Mouse (Mus musculus) ES-E14 (cell line): Measurements from ENCODE around the gene Tex22. TPM values are rescaled to one million over a fixed set of nuclear protein-coding genes. Genes with fewer than 3 reads are reported as not detected.

ENCODE experiments used
- DNase-seq: peaks from one replicate; pipeline ENCODE4 v3.0.0-alpha.2; 2013; ENCODE audit warnings: low read depth, low spot score
- H3K27ac ChIP-seq: 2 replicates; pipeline ENCODE4 v1.5.1; 2012; ENCODE audit warnings: low read depth, mild to moderate bottlenecking, low read length, moderate library complexity, mixed read lengths; ENCODE audit not compliant: poor library complexity, insufficient read depth, severe bottlenecking
- H3K36me3 ChIP-seq: 2 replicates; pipeline ENCODE4 v1.6.1; 2012; ENCODE audit warnings: mild to moderate bottlenecking, low read length, moderate library complexity, mixed read lengths; ENCODE audit not compliant: control insufficient read depth, poor library complexity, insufficient read depth, severe bottlenecking
- H3K4me1 ChIP-seq, 2 experiments: fragments of 150-350 bp in 1 of 2; sonication (generic) in 1 of 2; 2 replicates each; pipeline ENCODE4 v1.6.1; 2012; ENCODE audit warnings: low read length in 2 of 2, mild to moderate bottlenecking in 1 of 2, mixed read lengths in 1 of 2; ENCODE audit not compliant: control insufficient read depth in 2 of 2, insufficient read depth in 2 of 2, poor library complexity in 1 of 2
- H3K4me3 ChIP-seq, 2 experiments: fragments of 150-350 bp in 1 of 2; sonication (generic) in 1 of 2; 2 replicates each; pipeline ENCODE4 v1.5.1; 2012; ENCODE audit warnings: low read length in 2 of 2, low read depth in 1 of 2, mild to moderate bottlenecking in 1 of 2, mixed read lengths in 1 of 2; ENCODE audit not compliant: insufficient read depth in 1 of 2, poor library complexity in 1 of 2, severe bottlenecking in 1 of 2
- H3K9ac ChIP-seq: 2 replicates; pipeline ENCODE4 v1.6.1; 2012; ENCODE audit warnings: low read depth, mild to moderate bottlenecking, low read length, mixed read lengths; ENCODE audit not compliant: poor library complexity, insufficient read depth, severe bottlenecking
- H3K9me3 ChIP-seq: fragments of 150-350 bp; sonication (generic); 2 replicates; pipeline ENCODE4 v1.6.1; 2012; ENCODE audit warnings: low read depth, mild to moderate bottlenecking, low read length; ENCODE audit not compliant: control insufficient read depth, insufficient read depth
- CHD2 ChIP-seq: IDR thresholded peaks from 2 replicates; pipeline ENCODE4 v1.6.1; 2014; ENCODE audit warnings: mild to moderate bottlenecking, low read depth, low read length, inconsistent platforms
- HCFC1 ChIP-seq: IDR thresholded peaks from 2 replicates; pipeline ENCODE4 v1.6.1; 2012; ENCODE audit warnings: low read length, inconsistent platforms, borderline replicate concordance; ENCODE audit not compliant: insufficient read depth
- MAFK ChIP-seq: IDR thresholded peaks from 2 replicates; pipeline ENCODE4 v1.6.1; 2014; ENCODE audit warnings: mild to moderate bottlenecking, low read depth, low read length, inconsistent platforms; ENCODE audit not compliant: insufficient read depth
- ZC3H11A ChIP-seq: IDR thresholded peaks from 2 replicates; pipeline ENCODE4 v1.6.1; 2012; ENCODE audit warnings: low read depth, mild to moderate bottlenecking, inconsistent platforms, low read length, borderline replicate concordance
- ZNF384 ChIP-seq: IDR thresholded peaks from 2 replicates; pipeline ENCODE4 v1.6.1; 2012; ENCODE audit warnings: low read depth, low read length, inconsistent platforms
- in situ Hi-C, 2 experiments: fragments of 600-800 bp; cut with MboI; formaldehyde crosslinking; loops; one replicate each; pipeline ENCODE4 v1.15.1; 2025; ENCODE audit warnings: low sequenced_read_pairs in 2 of 2, inconsistent platforms in 1 of 2; ENCODE audit not compliant: unreplicated experiment in 2 of 2
- total RNA-seq: library from RNA; depleted of rRNA; stranded (reverse); fragments of 300-350 nt; gene quantifications from 2 replicates; pipeline ENCODE4 v1.2.3, GENCODE M21; 2012; rRNA removed

The Tex22 gene
- total RNA-seq = 0.22 and 0.79 TPM in 2 replicates

DNA sequence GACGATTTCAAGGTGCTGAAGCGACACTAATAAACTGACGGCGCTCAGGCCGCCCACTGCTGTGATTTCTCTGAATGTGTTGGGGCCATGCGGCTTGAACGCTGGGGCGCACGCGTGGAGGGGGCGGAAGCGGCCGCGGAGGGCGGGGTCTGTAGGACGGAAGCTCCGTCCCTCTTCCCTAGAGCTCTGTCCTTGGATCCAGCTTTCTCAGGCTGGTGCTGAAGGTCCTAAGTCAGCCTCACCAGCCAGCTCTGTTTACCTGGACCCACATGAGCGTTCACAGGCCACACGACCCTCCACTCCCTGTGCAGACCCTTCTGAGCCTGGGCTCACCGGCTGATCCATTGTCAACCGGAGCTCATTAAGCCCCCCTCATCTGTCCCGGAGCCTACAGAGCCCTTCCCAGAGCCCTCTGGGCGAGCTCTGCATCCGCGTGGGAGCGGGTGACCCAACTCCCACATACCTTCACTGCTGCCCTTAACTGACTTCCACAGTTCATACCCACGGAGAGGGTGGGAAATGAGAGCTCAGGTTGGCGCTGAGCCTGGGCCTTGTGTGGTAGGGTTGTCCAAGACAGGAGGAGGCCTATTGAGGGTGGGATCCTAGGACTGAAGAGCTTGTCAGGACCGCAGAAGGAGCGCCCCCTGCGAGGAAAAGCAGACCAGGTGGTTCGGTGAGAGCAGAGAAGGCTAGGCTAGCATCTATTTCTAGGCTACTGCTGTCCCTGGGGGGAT lies at the start of gene Tex22:
Tex22 (plus strand) TSS at position 174 of the 734 bp plus-strand sequence.
- DNase-seq = no peak
- Histone ChIP-seq H3K9me3 (no peaks in the 10 kb centered on the region), H3K9ac (peak within 1 kb of the TSS; percentile 73), H3K4me3 (peak within 1 kb of the TSS; percentile 60 to 77), H3K36me3 (peaks cover 13% of the 10 kb centered on the region; the same call in 1 of the 2 replicates), H3K4me1 (peaks cover 0 to 19% of the 10 kb centered on the region in 2 experiments; a peak in 2 of 4 replicates), H3K27ac (peak within 1 kb of the TSS; percentile 14; the same call in 1 of the 2 replicates)
- in situ Hi-C loops = no loop called here
- TF ChIP-seq ZNF384 (no peak), CHD2 (no peak), ZC3H11A (no peak), MAFK (no peak), HCFC1 (no peak)

DNA sequence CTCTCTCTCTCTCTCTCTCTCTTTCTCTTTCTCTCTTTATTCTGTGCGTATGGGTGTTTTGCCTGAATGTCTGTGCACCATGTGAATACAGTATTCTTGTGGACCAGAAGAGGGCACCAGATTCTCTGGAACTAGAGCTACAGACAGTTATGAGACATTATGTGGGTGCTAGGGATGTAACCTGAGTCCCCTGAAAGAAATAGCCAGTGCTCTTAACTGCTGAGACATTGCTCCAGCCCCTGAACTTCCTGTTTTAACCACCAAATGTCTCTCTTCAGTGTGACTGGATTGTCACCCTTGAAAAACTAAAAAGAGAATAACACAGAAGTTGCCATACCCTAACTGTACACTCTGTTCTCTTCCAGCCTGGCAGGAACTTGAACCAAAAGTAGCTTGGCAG lies 47.7 kb upstream of the Tex22 start:
- Histone ChIP-seq H3K9me3 (no peaks in the 10 kb centered on the region), H3K27ac (no peak overlapping the region), H3K4me3 (no peak overlapping the region), H3K36me3 (no peaks in the 10 kb centered on the region), H3K4me1 (no peaks in the 10 kb centered on the region), H3K9ac (no peak overlapping the region)
- TF ChIP-seq ZNF384 = no peak
- in situ Hi-C loops = no loop called here
- no peak for DNase-seq

- H3K4me3 ChIP-seq = no peak overlapping the region
- TF ChIP-seq ZC3H11A = no peak
- TF ChIP-seq MAFK = no peak
- TF ChIP-seq CHD2 = no peak
- TF ChIP-seq HCFC1 = no peak
- TF ChIP-seq ZNF384 = no peak
- H3K4me1 ChIP-seq = no peaks in the 10 kb centered on the region
- H3K9me3 ChIP-seq = no peaks in the 10 kb centered on the region
- no peak for DNase-seq
- no peak overlapping the region for H3K27ac ChIP-seq
- no peaks in the 10 kb centered on the region; the same call in 1 of the 2 replicates for H3K36me3 ChIP-seq
- in situ Hi-C loops = no loop called here
- H3K9ac ChIP-seq = no peak overlapping the region
Observed at GRCm38 (mm10) chr12:113027495-113027894, 46.8 kb upstream of the Tex22 start.

- H3K27ac ChIP-seq = no peak overlapping the region
- DNase-seq = no peak
- in situ Hi-C loops = no loop called here
- H3K4me3 ChIP-seq = no peak overlapping the region
- H3K9ac ChIP-seq = no peak overlapping the region
- no peak for TF ChIP-seq HCFC1
- TF ChIP-seq CHD2 = no peak
- TF ChIP-seq MAFK = no peak
- no peak for TF ChIP-seq ZNF384
- TF ChIP-seq ZC3H11A = no peak
- H3K4me1 ChIP-seq = no peaks in the 10 kb centered on the region
- H3K36me3 ChIP-seq = no peaks in the 10 kb centered on the region; the same call in 1 of the 2 replicates
- H3K9me3 ChIP-seq = no peaks in the 10 kb centered on the region
Observed at GRCm38 (mm10) chr12:113028067-113028466, 46.2 kb upstream of the Tex22 start.

DNA sequence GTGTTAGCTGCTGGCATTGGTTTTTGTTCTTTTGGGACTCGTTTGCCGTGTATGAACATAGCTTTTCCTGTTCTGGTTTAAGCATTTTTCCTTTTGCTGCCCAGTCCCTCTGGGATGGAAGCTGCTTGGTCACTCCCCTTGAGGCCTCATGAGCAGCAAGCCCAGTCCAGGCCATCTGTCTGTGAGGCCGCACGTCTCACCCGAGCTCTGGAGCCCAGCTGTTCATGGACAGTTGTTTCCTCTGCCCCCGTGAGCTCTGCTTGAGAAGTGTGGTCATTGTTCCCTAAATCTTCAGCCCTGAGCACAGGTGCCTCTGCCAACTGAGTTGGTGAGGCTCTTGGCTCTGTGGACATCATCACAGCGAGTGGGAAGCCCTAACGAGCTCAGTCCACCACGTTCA lies 45.4 kb upstream of the Tex22 start:
- TF ChIP-seq MAFK (no peak), CHD2 (no peak), HCFC1 (no peak), ZNF384 (no peak), ZC3H11A (no peak)
- in situ Hi-C loops = no loop called here
- Histone ChIP-seq H3K4me1 (no peaks in the 10 kb centered on the region), H3K9ac (no peak overlapping the region), H3K9me3 (no peaks in the 10 kb centered on the region), H3K36me3 (no peaks in the 10 kb centered on the region; the same call in 1 of the 2 replicates), H3K4me3 (no peak overlapping the region), H3K27ac (no peak overlapping the region)
- DNase-seq = no peak
